Mouse (Mus musculus) gonadal fat pad, adult 2 months (tissue): ENCODE data around the gene Dmxl2. TPM values are rescaled to one million over a fixed set of nuclear protein-coding genes. Genes with fewer than 3 reads are reported as not detected.

Source experiments
- DNase-seq: peaks from one replicate; pipeline ENCODE4 v3.0.0-alpha.2; 2012; ENCODE audit warnings: low read depth
- polyA plus RNA-seq: library from polyadenylated mRNA; depleted of rRNA; stranded (reverse); fragments of >200 nt; gene quantifications from 2 replicates; pipeline ENCODE4 v1.2.3, GENCODE M21; 2012

Gene Dmxl2
- polyA plus RNA-seq, 1 experiment, result 8.5 TPM

GRCm38 (mm10) chr9:54499791-54500190 lies 1.6 kb downstream of the Dmxl2 start:
- DNase-seq, result no peak

GRCm38 (mm10) chr9:54499291-54499690 lies 2.1 kb downstream of the Dmxl2 start:
- no peak for DNase-seq

GRCm38 (mm10) chr9:54490431-54490830 lies 11.0 kb downstream of the Dmxl2 start:
- no peak for DNase-seq

GRCm38 (mm10) chr9:54489599-54489998 lies 11.8 kb downstream of the Dmxl2 start:
- no peak for DNase-seq

GRCm38 (mm10) chr9:54484927-54485326 lies 16.5 kb downstream of the Dmxl2 start:
- DNase-seq, result no peak

GRCm38 (mm10) chr9:54483215-54483614 lies 18.2 kb downstream of the Dmxl2 start:
- no peak for DNase-seq

GRCm38 (mm10) chr9:54482763-54483162 lies 18.7 kb downstream of the Dmxl2 start:
- DNase-seq, result no peak

GRCm38 (mm10) chr9:54479054-54479453 lies 22.4 kb downstream of the Dmxl2 start:
- DNase-seq, result no peak

GRCm38 (mm10) chr9:54478117-54478516 lies 23.3 kb downstream of the Dmxl2 start:
- DNase-seq, result no peak

GRCm38 (mm10) chr9:54474546-54474945 lies 26.9 kb downstream of the Dmxl2 start:
- no peak for DNase-seq

- DNase-seq, result no peak
Observed at GRCm38 (mm10) chr9:54474031-54474430, 27.4 kb downstream of the Dmxl2 start.

- DNase-seq, result no peak
Observed at GRCm38 (mm10) chr9:54472784-54473183, 28.6 kb downstream of the Dmxl2 start.

GRCm38 (mm10) chr9:54469339-54469738 lies 32.1 kb downstream of the Dmxl2 start:
- DNase-seq, result no peak

- no peak for DNase-seq
Observed at GRCm38 (mm10) chr9:54467433-54467933, 33.9 kb downstream of the Dmxl2 start.

- no peak for DNase-seq
Observed at GRCm38 (mm10) chr9:54463483-54464054, 37.9 kb downstream of the Dmxl2 start.

GRCm38 (mm10) chr9:54439015-54439414 lies 62.4 kb downstream of the Dmxl2 start:
- DNase-seq, result no peak

GRCm38 (mm10) chr9:54438246-54438645 lies 63.2 kb downstream of the Dmxl2 start:
- no peak for DNase-seq

- DNase-seq, result no peak
Observed at GRCm38 (mm10) chr9:54416238-54416637, 85.2 kb downstream of the Dmxl2 start.

GRCm38 (mm10) chr9:54356756-54357155 lies 144.7 kb downstream of the Dmxl2 start:
- no peak for DNase-seq

GRCm38 (mm10) chr9:54342026-54342425 lies 159.4 kb downstream of the Dmxl2 start:
- DNase-seq, result no peak

- DNase-seq, result no peak
Observed at GRCm38 (mm10) chr9:54336532-54337144, 164.8 kb downstream of the Dmxl2 start.

- no peak for DNase-seq
Observed at GRCm38 (mm10) chr9:54335582-54335981, 165.8 kb downstream of the Dmxl2 start.

- no peak for DNase-seq
Observed at GRCm38 (mm10) chr9:54329201-54329600, 172.2 kb downstream of the Dmxl2 start.

- no peak for DNase-seq
Observed at GRCm38 (mm10) chr9:54323456-54323855, 178.0 kb downstream of the Dmxl2 start.
